Mouse (Mus musculus): ENCODE data around the gene Mfap5. TPM values are rescaled to one million over a fixed set of nuclear protein-coding genes. Genes with fewer than 3 reads are reported as not detected.
"Not testable (repeated sequence)": the region's sequence is repeated elsewhere in the genome, so short reads cannot be mapped to it uniquely, and the experiment has no call there.

The Mfap5 gene
- polyA plus RNA-seq, 1 experiment from 2014 or later = 2.0 TPM

DNA sequence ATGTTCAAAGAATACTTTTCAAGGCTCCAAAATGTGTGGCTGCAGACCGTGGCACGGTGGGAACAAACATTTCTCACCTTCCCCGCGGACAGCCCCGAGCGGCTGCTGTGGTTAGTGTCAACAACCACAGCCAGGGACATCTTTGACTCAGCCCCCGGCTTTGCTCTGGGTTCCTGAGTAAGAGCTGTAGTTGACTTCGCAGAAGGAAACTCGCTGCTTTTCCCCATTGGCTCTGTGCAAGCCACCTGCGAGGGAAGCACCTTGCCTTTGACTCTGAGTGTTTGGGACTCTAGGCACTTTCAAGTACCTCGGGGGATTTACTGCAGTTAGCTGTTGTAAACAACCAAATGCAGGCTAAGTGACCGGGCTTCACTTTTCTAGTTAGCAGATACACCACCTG, 22.0 kb downstream of the Mfap5 start:
- Histone ChIP-seq H3K9ac (no peak overlapping the region), H3K27me3 (ENCODE audit: control insufficient read depth, insufficient read depth, low read length) (no peaks in the 10 kb centered on the region), H3K4me3 (replicated peaks; ENCODE audit: low read length) (no peak overlapping the region), H3K4me2 (replicated peaks) (no peak overlapping the region), H3K27ac (no peak overlapping the region), H3K4me1 (replicated peaks; ENCODE audit: control insufficient read depth, insufficient read depth, low read length) (no peaks in the 10 kb centered on the region), H3K36me3 (replicated peaks; ENCODE audit: control insufficient read depth, insufficient read depth) (no peaks in the 10 kb centered on the region), H3K9me3 (ENCODE audit: control insufficient read depth, low read length) (no peaks in the 10 kb centered on the region)
- 73% methylated on average over 12 of the region's 12 CpGs for WGBS
- no peak for ATAC-seq (ENCODE audit: low FRiP score)
- DNase-seq (ENCODE audit: low spot score) = no peak

DNA sequence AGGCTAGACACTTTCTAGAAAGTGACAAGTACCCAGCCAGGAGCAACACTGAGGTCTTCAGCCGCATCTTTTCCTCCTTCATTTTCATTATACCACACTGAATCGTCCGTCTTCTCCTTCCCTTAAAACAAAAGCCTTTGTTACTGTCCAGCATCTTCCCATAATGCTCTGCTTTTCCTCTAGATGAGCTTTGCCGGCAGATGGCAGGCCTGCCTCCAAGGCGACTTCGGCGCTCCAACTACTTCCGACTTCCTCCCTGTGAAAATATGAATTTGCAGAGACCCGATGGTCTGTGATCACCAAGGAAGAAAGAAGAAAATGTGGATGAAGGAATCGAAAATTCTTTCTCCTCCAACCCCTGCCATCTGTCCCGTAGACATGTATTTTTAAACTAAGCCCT, 22.5 kb downstream of the Mfap5 start:
- Histone ChIP-seq H3K27me3 (ENCODE audit: control insufficient read depth, insufficient read depth, low read length) (no peaks in the 10 kb centered on the region), H3K4me3 (replicated peaks; ENCODE audit: low read length) (no peak overlapping the region), H3K4me1 (replicated peaks; ENCODE audit: control insufficient read depth, insufficient read depth, low read length) (no peaks in the 10 kb centered on the region), H3K4me2 (replicated peaks) (no peak overlapping the region), H3K9ac (no peak overlapping the region), H3K36me3 (replicated peaks; ENCODE audit: control insufficient read depth, insufficient read depth) (no peaks in the 10 kb centered on the region), H3K27ac (no peak overlapping the region), H3K9me3 (ENCODE audit: control insufficient read depth, low read length) (no peaks in the 10 kb centered on the region)
- ATAC-seq (ENCODE audit: low FRiP score) (no peak), DNase-seq (ENCODE audit: low spot score) (no peak)
- 79% methylated on average over 11 of the region's 11 CpGs for WGBS

DNA sequence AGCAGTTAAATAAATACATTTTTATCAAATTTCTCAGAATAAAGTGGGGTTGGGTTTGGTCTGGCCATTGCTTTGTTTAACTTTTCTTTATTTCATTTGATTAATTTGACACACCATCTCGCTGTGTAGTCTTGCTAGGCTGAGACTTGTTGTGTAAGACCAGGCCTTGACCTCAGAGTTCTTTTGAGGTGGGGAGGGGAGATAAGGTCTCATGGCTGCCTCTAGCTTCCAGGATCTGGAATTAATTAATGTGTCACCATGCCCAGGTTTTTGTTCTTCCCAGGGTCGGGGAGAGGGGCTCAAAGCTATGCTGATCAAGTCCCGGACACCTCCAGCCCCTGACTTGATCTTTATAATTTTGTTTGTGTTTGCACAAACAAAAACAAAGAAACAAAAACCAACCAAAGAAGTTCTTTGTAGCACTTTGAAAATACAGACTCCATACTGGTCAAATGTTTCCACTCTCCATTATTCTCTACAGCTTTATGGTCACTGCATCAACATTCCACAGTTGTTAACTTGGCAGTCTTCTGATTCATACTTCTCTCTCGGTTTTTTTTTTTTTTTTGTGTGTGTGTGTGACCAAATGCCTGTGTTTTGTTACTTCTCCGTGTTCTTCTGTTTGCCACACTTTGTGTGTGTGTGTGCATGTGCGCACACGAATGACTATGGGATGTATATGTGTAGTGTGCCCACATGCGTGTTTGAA, 26.0 kb downstream of the Mfap5 start:
- no peaks in the 10 kb centered on the region for H3K9me3 ChIP-seq (ENCODE audit: control insufficient read depth, low read length)
- no peak overlapping the region for H3K4me3 ChIP-seq (replicated peaks; ENCODE audit: low read length)
- ATAC-seq (ENCODE audit: low FRiP score) = no peak
- no peak for DNase-seq (ENCODE audit: low spot score)
- H3K27ac ChIP-seq = no peak overlapping the region
- no peaks in the 10 kb centered on the region for H3K36me3 ChIP-seq (replicated peaks; ENCODE audit: control insufficient read depth, insufficient read depth)
- H3K4me2 ChIP-seq (replicated peaks) = no peak overlapping the region
- 68% methylated on average over 8 of the region's 8 CpGs for WGBS
- H3K4me1 ChIP-seq (replicated peaks; ENCODE audit: control insufficient read depth, insufficient read depth, low read length) = no peaks in the 10 kb centered on the region
- no peaks in the 10 kb centered on the region for H3K27me3 ChIP-seq (ENCODE audit: control insufficient read depth, insufficient read depth, low read length)
- no peak overlapping the region for H3K9ac ChIP-seq

DNA sequence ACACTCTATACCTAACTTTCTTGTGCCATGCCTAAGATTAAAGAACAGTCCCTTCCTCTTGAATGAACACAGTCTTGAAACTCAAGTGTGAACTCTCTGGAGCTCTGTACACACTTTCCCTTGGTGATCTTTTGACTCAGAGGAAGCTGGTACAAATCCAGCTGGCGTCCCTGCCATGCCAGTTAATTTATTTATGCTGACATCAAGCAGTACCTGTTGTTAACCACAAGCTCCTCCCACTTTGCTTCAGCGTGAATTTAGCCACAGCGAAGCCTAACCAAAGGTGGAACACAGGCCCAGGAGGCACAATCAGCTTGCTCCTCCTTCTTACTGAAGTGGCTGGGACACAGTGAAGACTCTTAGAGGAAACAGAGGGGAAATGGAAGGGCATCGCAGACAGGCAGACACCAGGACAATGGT, 27.2 kb downstream of the Mfap5 start:
- Histone ChIP-seq H3K9ac (no peak overlapping the region), H3K9me3 (ENCODE audit: control insufficient read depth, low read length) (no peaks in the 10 kb centered on the region), H3K4me2 (replicated peaks) (peak overlapping the region; percentile 33), H3K27ac (no peak overlapping the region), H3K4me3 (replicated peaks; ENCODE audit: low read length) (no peak overlapping the region), H3K27me3 (ENCODE audit: control insufficient read depth, insufficient read depth, low read length) (no peaks in the 10 kb centered on the region), H3K4me1 (replicated peaks; ENCODE audit: control insufficient read depth, insufficient read depth, low read length) (no peaks in the 10 kb centered on the region), H3K36me3 (replicated peaks; ENCODE audit: control insufficient read depth, insufficient read depth) (no peaks in the 10 kb centered on the region)
- ATAC-seq (ENCODE audit: low FRiP score) (no peak), DNase-seq (ENCODE audit: low spot score) (no peak)
- 8% methylated on average over 4 of the region's 4 CpGs for WGBS

DNA sequence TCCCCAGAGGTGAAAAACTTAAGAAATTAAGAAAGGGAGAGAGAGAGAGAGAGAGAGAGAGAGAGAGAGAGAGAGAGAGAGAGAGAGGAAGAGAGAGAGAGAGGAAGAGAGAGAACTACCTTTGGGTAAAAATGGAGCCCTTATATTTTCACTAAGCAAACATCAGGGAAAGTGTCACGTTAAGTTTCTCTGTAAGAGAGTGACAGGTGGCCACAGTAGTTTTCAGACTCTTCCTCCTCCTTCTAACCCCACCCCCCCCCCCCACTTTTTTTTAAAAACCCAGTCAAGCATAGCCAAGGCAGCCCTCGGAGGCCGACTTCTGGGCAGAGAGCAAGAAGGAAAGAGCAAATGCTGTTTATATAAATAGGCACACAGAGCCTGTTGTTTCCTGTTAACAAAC, 28.4 kb downstream of the Mfap5 start:
- Histone ChIP-seq H3K9me3 (ENCODE audit: control insufficient read depth, low read length) (peaks cover 5% of the 10 kb centered on the region; the same call in 1 of the 2 replicates), H3K9ac (no peak overlapping the region), H3K4me1 (replicated peaks; ENCODE audit: control insufficient read depth, insufficient read depth, low read length) (no peaks in the 10 kb centered on the region), H3K27ac (no peak overlapping the region), H3K36me3 (replicated peaks; ENCODE audit: control insufficient read depth, insufficient read depth) (no peaks in the 10 kb centered on the region), H3K27me3 (ENCODE audit: control insufficient read depth, insufficient read depth, low read length) (no peaks in the 10 kb centered on the region), H3K4me2 (replicated peaks) (no peak overlapping the region), H3K4me3 (replicated peaks; ENCODE audit: low read length) (no peak overlapping the region)
- DNase-seq (ENCODE audit: low spot score) (no peak), ATAC-seq (ENCODE audit: low FRiP score) (no peak)
- 19% methylated on average over 3 of the region's 3 CpGs for WGBS

DNA sequence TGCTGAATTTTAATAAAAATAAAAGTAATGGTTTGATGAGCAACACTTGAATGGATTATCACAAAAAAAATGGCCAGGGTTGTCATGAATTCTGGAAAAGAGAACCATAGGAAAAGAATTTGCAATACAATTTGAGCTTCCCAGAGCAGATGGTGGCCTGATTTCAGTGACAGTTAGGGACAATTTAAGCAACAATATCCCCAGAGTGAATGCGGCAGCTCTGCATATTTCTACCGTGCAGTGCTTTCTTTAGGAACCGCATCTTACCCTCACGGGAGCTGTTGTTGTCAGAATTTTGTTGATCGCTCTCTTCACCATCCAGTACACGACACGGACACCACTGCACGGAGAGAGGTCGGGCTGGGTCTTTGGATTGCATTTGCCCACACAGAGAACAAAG, 33.9 kb downstream of the Mfap5 start:
- H3K4me1 ChIP-seq (replicated peaks; ENCODE audit: control insufficient read depth, insufficient read depth, low read length) = no peaks in the 10 kb centered on the region
- H3K27me3 ChIP-seq (ENCODE audit: control insufficient read depth, insufficient read depth, low read length) = no peaks in the 10 kb centered on the region
- H3K4me3 ChIP-seq (replicated peaks; ENCODE audit: low read length) = no peak overlapping the region
- H3K9ac ChIP-seq = no peak overlapping the region
- no peaks in the 10 kb centered on the region for H3K36me3 ChIP-seq (replicated peaks; ENCODE audit: control insufficient read depth, insufficient read depth)
- H3K27ac ChIP-seq = no peak overlapping the region
- peaks cover 5% of the 10 kb centered on the region; the same call in 1 of the 2 replicates for H3K9me3 ChIP-seq (ENCODE audit: control insufficient read depth, low read length)
- WGBS = 65% methylated on average over 9 of the region's 9 CpGs
- ATAC-seq (ENCODE audit: low FRiP score) (no peak), DNase-seq (ENCODE audit: low spot score) (no peak)
- H3K4me2 ChIP-seq (replicated peaks) = no peak overlapping the region

DNA sequence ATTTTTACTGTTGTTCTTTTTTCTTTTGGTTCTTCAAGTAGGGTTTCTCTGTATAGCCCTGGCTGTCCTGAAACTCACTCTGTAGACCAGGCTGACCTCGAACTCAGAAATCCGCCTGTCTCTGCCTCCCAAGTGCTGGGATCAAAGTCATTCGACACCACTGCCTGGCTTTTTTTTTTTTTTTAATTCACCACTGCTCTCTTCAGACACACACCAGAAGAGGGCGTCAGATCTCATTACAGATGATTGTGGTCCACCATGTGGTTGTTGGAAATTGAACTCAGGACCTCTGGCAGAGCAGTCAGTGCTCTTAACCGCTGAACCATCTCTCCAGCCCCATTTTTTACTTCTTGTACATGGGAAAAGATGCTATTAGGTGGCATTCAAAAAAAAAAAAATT, 36.8 kb downstream of the Mfap5 start:
- not testable (repeated sequence) for H3K4me1 ChIP-seq (replicated peaks; ENCODE audit: control insufficient read depth, insufficient read depth, low read length); H3K4me2 ChIP-seq (replicated peaks); H3K27ac ChIP-seq; H3K27me3 ChIP-seq (ENCODE audit: control insufficient read depth, insufficient read depth, low read length); H3K9ac ChIP-seq; H3K36me3 ChIP-seq (replicated peaks; ENCODE audit: control insufficient read depth, insufficient read depth); DNase-seq (ENCODE audit: low spot score); ATAC-seq (ENCODE audit: low FRiP score); H3K4me3 ChIP-seq (replicated peaks; ENCODE audit: low read length); H3K9me3 ChIP-seq (ENCODE audit: control insufficient read depth, low read length)
- WGBS = 81% methylated on average over 5 of the region's 5 CpGs

DNA sequence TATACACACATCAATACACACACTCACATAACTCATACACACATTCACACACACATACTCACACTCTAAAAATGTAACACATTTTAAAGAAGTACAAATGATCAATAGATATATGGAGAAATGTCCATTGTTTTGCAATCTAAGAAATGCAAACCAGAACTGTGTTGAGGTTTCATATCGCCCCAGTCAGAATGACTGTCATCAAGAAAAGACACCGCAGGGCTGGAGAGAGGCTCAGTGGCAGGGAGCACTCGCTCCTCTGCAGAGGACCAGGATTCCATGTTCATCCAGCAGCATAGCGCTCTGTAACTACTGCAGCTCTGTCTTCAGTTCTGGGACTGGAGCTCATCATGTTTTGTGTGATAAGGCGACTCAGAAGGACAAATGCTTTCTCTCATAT, 37.9 kb downstream of the Mfap5 start:
- ATAC-seq (ENCODE audit: low FRiP score) (no peak), DNase-seq (ENCODE audit: low spot score) (no peak)
- no peaks in the 10 kb centered on the region for H3K9me3 ChIP-seq (ENCODE audit: control insufficient read depth, low read length)
- H3K27ac ChIP-seq = no peak overlapping the region
- 84% methylated on average over 5 of the region's 5 CpGs for WGBS
- no peak overlapping the region for H3K4me2 ChIP-seq (replicated peaks)
- no peaks in the 10 kb centered on the region for H3K4me1 ChIP-seq (replicated peaks; ENCODE audit: control insufficient read depth, insufficient read depth, low read length)
- H3K27me3 ChIP-seq (ENCODE audit: control insufficient read depth, insufficient read depth, low read length) = no peaks in the 10 kb centered on the region
- H3K36me3 ChIP-seq (replicated peaks; ENCODE audit: control insufficient read depth, insufficient read depth) = no peaks in the 10 kb centered on the region
- H3K9ac ChIP-seq = no peak overlapping the region
- no peak overlapping the region for H3K4me3 ChIP-seq (replicated peaks; ENCODE audit: low read length)

DNA sequence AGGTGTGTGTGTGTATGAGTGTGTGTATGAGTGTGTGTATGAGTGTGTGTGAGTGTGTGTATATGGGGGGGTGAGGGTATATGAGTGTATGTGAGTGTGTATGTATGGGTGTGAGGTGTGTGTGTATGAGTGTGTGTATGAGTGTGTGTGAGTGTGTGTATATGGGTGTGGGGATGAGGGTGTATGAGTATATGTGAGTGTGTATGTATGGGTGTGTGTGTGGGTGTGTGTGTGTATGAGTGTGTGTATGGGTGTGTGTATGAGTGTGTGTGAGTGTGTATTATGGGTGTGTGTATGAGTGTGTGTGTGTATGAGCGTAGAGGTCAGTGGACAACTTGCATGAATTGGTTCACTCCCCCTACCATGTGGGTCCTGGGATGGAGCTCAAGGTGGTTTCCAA, 39.0 kb downstream of the Mfap5 start:
- Histone ChIP-seq H3K4me3 (replicated peaks; ENCODE audit: low read length) (no peak overlapping the region), H3K4me1 (replicated peaks; ENCODE audit: control insufficient read depth, insufficient read depth, low read length) (no peaks in the 10 kb centered on the region), H3K4me2 (replicated peaks) (no peak overlapping the region), H3K9ac (no peak overlapping the region), H3K27ac (no peak overlapping the region), H3K27me3 (ENCODE audit: control insufficient read depth, insufficient read depth, low read length) (no peaks in the 10 kb centered on the region), H3K36me3 (replicated peaks; ENCODE audit: control insufficient read depth, insufficient read depth) (no peaks in the 10 kb centered on the region), H3K9me3 (ENCODE audit: control insufficient read depth, low read length) (no peaks in the 10 kb centered on the region)
- ATAC-seq (ENCODE audit: low FRiP score) = no peak; the same call in 1 of the 2 replicates
- DNase-seq (ENCODE audit: low spot score) = no peak
- WGBS = 96% methylated on average over 1 of the region's 1 CpGs
